Mouse (Mus musculus): ENCODE results near the gene Mtln. TPM values are rescaled to one million over a fixed set of nuclear protein-coding genes. Genes with fewer than 3 reads are reported as not detected.

The Mtln gene
- total RNA-seq (2021): 10 to 100 TPM; 46.8 to 49.7 TPM
- long read RNA-seq, experiment 1, transcript Mtln-201 (2 exons, 800 nt): major isoform, 23 of 24 reads
- long read RNA-seq, experiment 1, partial matches to known transcripts: 0 of 24 reads
- long read RNA-seq, experiment 1, other reads (novel, unspliced or antisense): 1 of 24 reads
- long read RNA-seq, experiment 2, transcript Mtln-201 (2 exons, 800 nt): major isoform, 38 of 38 reads
- long read RNA-seq, experiment 2, partial matches to known transcripts: 0 of 38 reads
- long read RNA-seq, experiment 2, other reads (novel, unspliced or antisense): 0 of 38 reads

- intact Hi-C loops (cut with DNase I): no loop called here
- peak; percentile 86 to 91 for DNase-seq (ENCODE audit: low spot score in 2 of 2)
Observed at GRCm38 (mm10) chr2:127791919-127792603, at the start of gene Mtln. Mtln (minus strand) TSS chr2:127792488.

- no peak for DNase-seq (ENCODE audit: low spot score in 2 of 2)
- intact Hi-C loops (cut with DNase I): no loop called here
Observed at GRCm38 (mm10) chr2:127841402-127841801, 49.1 kb upstream of the Mtln start.

GRCm38 (mm10) chr2:127839425-127839824, 47.1 kb upstream of the Mtln start:
- intact Hi-C loops (cut with DNase I): no loop called here
- no peak for DNase-seq (ENCODE audit: low spot score in 2 of 2)

DNA sequence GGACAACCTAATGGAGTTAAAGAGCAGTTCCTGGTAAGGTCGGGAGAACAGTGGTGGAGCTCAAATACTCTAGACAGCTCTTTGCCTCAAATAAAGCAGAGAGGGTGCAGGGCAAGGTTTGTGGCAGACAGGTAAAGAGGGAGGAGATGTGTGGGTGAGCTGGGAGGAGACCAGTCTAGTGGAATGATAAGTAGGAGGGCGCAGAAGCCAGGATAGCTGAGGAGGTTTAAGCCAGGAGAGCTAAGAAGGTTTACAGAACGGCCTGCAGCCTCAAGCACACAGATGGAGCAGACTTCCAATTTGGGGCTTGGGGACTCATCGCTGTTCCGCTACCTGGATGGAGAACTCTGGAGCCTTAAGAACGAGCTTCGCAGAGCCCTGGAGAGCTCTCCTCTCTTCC, 46.3 kb upstream of the Mtln start, which contains the start of gene Acoxl:
Gene Acoxl (plus strand): TSS at position 301 of the 400 bp plus-strand sequence.
- DNase-seq (ENCODE audit: low spot score in 2 of 2): no peak
- intact Hi-C loops (cut with DNase I): no loop called here

- intact Hi-C loops (cut with DNase I): no loop called here
- peak; percentile 9 to 26 for DNase-seq (ENCODE audit: low spot score in 2 of 2)
Observed at GRCm38 (mm10) chr2:127832833-127833190, 40.5 kb upstream of the Mtln start.

DNA sequence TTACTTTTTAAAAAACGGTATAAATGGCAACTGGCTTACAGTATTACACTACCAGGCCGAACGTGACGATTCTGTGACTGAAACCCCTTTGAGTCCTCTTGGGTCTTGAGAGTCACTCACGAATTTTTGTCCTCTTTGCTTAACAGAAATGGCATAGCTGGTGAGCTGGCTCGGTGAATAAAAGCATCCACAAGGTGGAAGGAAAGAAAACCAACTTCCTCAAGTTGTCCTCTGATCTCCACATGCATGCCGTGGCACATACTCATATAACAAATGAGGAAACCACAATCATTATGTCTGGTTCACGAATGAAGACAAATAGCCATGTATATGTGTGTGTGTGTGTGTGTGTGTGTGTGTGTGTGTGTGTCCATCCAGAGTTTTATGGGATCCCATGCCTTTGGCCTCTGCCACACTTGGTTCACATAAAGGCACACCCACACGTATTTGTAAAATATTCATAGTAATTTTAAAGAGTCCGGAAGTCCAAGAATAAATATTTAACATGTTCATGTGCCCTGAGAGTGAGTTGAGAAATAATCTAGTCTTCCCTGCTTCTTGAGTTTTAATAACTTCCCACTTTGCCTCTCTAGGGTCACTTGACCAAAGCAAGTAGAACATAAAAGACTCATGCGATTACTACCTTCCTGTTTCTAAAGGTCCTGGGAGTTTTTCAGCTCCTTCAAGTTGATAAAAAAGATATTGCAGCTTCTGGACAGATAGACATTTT, 40.0 kb upstream of the Mtln start:
- no peak for DNase-seq (ENCODE audit: low spot score in 2 of 2)
- intact Hi-C loops (cut with DNase I): no loop called here

DNA sequence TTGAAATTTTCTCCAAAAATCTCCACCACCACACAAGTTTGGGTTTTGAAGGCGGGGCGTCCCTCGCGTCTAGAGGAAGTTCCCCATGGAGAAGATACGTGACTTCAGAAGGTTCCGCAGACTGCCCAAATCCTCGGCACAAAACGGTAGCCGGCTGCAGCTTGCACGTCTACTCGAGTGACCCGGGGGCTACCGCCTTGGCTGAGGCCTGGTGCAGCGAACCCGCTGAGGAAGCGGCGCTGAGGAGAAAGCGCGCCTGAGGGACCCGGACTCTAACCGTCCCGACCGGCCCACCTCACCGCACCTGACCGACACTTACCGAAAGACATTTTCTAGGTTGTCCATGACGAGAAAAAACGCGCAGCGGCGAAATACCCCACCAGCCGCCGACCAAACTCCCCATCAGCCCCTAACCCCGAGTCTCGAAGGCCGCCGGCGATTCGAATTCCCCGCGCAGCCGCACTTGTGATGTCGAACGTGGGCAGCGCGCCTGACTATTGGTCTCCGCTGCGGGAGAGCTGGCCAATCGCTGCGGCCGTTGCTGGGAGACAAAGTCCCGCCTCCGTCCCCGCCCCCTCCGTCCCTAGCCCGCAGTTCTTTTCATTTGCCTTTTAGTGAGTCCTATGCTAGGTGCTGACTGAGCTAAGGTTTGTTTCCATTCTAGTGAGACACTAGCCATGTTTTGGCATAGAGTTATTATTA, 39.3 kb upstream of the Mtln start, which contains the start of gene Bub1:
Gene Bub1 (minus strand): TSS at position 465 of the 702 bp plus-strand sequence.
- DNase-seq (ENCODE audit: low spot score in 2 of 2): peak; percentile 95
- intact Hi-C loops (cut with DNase I): no loop called here

- no peak for DNase-seq (ENCODE audit: low spot score in 2 of 2)
- intact Hi-C loops (cut with DNase I): no loop called here
Observed at GRCm38 (mm10) chr2:127789651-127790270, 2.5 kb downstream of the Mtln start.

DNA sequence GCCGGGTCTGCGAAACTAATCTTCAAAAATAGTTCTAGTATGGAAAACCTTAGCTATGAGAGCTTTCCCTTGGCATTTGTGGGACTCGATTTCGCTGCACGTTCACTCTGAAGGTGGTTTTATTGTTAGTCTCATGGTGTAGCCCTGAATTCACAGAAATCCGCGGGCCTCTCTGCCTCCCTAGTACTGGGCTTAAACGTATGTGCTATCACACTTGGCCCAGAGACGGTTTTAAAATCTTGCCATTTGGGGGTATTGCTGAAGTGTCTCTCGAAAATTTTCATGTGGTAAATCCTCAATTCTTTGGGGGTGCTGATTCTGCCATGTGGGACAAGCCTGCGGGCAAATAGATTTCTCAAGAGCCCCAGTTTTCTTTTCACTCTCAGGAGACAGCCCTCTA, 3.1 kb downstream of the Mtln start:
- intact Hi-C loops (cut with DNase I): no loop called here
- DNase-seq (ENCODE audit: low spot score in 2 of 2): no peak

- intact Hi-C loops (cut with DNase I): no loop called here
- DNase-seq (ENCODE audit: low spot score in 2 of 2): peak; percentile 76 to 88
Observed at GRCm38 (mm10) chr2:127788440-127789116, 3.7 kb downstream of the Mtln start, which contains the start of gene Nphp1. Nphp1 (minus strand) TSS chr2:127788897.

DNA sequence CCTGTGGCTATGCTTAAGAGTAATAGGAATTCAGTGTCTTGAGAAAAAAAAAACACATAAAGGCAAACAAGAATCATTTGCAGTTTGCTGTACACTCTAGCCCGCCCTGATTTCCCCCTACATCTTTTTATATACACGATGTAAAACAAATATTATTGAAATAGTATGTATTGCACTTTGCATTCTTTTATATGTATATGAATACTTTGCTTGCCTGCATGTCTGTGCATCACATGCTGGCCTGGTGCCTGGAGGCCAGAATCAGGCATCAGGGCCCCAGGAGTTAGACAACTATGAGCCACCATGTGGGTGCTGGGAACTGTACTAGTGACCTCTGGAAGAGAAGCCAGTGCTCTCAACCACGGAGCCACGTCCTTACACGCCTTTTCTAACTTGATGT, 5.1 kb downstream of the Mtln start:
- no peak for DNase-seq (ENCODE audit: low spot score in 2 of 2)
- intact Hi-C loops (cut with DNase I): no loop called here

- intact Hi-C loops (cut with DNase I): no loop called here
- DNase-seq (ENCODE audit: low spot score in 2 of 2): no peak
Observed at GRCm38 (mm10) chr2:127778451-127778850, 13.8 kb downstream of the Mtln start.

GRCm38 (mm10) chr2:127775013-127775412, 17.3 kb downstream of the Mtln start:
- intact Hi-C loops (cut with DNase I): no loop called here
- DNase-seq (ENCODE audit: low spot score in 2 of 2): no peak

DNA sequence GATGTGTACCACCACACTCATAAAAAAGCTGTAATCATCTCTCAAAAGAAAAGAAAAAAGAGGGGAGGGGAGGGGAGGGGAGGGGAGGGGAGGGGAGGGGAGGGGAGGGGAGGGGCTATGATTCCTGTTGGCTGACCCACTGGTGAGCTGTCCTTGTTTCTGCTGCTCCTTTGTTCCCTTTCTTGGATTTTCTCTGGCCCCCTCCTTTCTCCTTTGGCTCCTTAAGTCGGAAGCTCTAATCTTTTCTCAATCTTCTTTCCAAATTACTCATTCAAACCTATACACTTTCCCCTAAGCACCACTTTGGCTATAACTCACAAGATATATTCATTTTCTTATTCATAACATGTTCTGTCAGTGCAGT, 17.7 kb downstream of the Mtln start:
- DNase-seq (ENCODE audit: low spot score in 2 of 2): no peak

DNA sequence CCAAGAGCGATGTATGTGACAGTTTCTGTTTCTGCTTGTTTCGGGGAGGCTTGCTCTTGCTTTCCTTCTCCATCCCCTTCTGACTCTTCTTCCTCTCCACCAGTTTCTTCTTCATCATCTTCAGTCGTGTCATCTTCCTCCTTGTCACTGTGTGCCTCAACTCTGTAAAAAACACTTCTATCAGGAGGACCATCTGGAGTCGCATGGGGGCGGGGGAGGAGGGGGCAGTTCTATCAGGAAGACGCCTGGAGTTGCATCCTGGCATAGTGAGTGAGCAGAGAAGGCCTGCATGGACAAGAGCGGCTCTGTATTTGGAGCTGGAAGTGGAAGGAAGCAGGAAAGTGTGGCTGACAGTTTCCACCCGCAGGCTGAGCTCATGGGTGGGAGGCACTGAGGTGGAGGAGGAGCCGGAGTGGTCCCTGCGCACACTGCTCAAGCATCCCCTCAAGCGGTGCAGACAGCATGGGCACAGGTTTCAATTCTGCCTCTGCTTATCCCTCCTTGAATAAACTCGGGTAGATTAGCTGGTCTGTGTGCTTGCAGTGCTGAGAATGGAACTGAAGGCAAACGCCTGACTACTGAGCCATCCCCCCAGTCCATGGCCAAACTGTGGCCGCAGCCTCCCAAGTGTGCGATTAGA, 18.2 kb downstream of the Mtln start:
- DNase-seq (ENCODE audit: low spot score in 2 of 2): no peak
- intact Hi-C loops (cut with DNase I): no loop called here

More for the DNA sequence above, 17.7 kb downstream of the Mtln start:
- intact Hi-C loops (cut with DNase I): no loop called here

- no peak for DNase-seq (ENCODE audit: low spot score in 2 of 2)
- intact Hi-C loops (cut with DNase I): no loop called here
Observed at GRCm38 (mm10) chr2:127761587-127761986, 30.7 kb downstream of the Mtln start.

- DNase-seq (ENCODE audit: low spot score in 2 of 2): no peak
- intact Hi-C loops (cut with DNase I): no loop called here
Observed at GRCm38 (mm10) chr2:127760429-127761000, 31.8 kb downstream of the Mtln start.

GRCm38 (mm10) chr2:127760014-127760413, 32.3 kb downstream of the Mtln start:
- no peak for DNase-seq (ENCODE audit: low spot score in 2 of 2)
- intact Hi-C loops (cut with DNase I): no loop called here

Measured in left cerebral cortex, postnatal 14 days (tissue).